9 mouse cellular contexts compared by ENCODE assay signal in genomic region chr12:99671162-99671865, GRCm38 (mm10).
DNase-seq lines count a peak whose midpoint lies in the region; ATAC-seq and TF ChIP-seq lines count a peak whose summit lies in the region.
"Had no signal": no experiment of that assay in that cellular context is flagged by ENCODE, and none has a peak within 500 bp of the region (broad histone marks: within the 10 kb centered on the region; RNA-seq: fewer than 3 reads in every experiment).

No protein-coding gene starts in this region.

- no peak for TF ChIP-seq POLR2A in kidney, adult 2 months (IDR thresholded peaks at IDR 0.05; ENCODE audit: low read depth, low read length)

- no peak overlapping the region for H3K27ac ChIP-seq in kidney, adult 2 months (ENCODE audit: insufficient read depth, low read depth, low read length)
- H3K27ac ChIP-seq in kidney, embryonic 14.5 days (ENCODE audit: low read depth, low read length): no peak overlapping the region
- H3K27ac ChIP-seq: embryonic facial prominence, embryonic 13.5 days had no signal

- H3K4me2 ChIP-seq in kidney, embryonic 14.5 days (replicated peaks; ENCODE audit: low read depth, low read length): no peak overlapping the region

- no peaks in the 10 kb centered on the region for H3K4me1 ChIP-seq in kidney, adult 2 months (ENCODE audit: control insufficient read depth, insufficient read depth, low read length)
- H3K4me1 ChIP-seq in kidney, embryonic 14.5 days (ENCODE audit: control insufficient read depth, insufficient read depth, low read length): no peaks in the 10 kb centered on the region
- H3K4me1 ChIP-seq: megakaryocyte, embryonic 14.5 days had no signal

- H3K4me3 ChIP-seq in kidney, adult 2 months (ENCODE audit: insufficient read depth, low read depth, low read length): no peak overlapping the region
- H3K4me3 ChIP-seq in kidney, embryonic 14.5 days (ENCODE audit: low read length): no peak overlapping the region
- H3K4me3 ChIP-seq: megakaryocyte, embryonic 14.5 days had no signal

- WGBS in kidney, adult 2 months: 60% methylated on average over 12 of the region's 12 CpGs
- WGBS in kidney, embryonic 14.5 days: 71% methylated on average over 12 of the region's 12 CpGs

- no peak for TF ChIP-seq CTCF in kidney, adult 2 months (conservative IDR thresholded peaks at IDR 0.05; ENCODE audit: insufficient read depth, insufficient read length, low read depth, low read length)

- ATAC-seq in kidney, embryonic 14.5 days (ENCODE audit: low FRiP score, low TSS enrichment): no peak
- ATAC-seq in megakaryocyte-erythroid progenitor cell, adult 5-6 weeks (replicated peaks; ENCODE audit: low FRiP score, low TSS enrichment, poor library complexity, severe bottlenecking): no peak

- no peaks in the 10 kb centered on the region for H3K9me3 ChIP-seq in kidney, embryonic 14.5 days (ENCODE audit: control insufficient read depth, low read length)
- H3K9me3 ChIP-seq: embryonic facial prominence, embryonic 13.5 days; megakaryocyte, embryonic 14.5 days had no signal

- DNase-seq in kidney, adult 2 months: peak; percentile 58
- peak; percentile 66 for DNase-seq in adrenal gland, adult 8-10 months
- peak; percentile 63 for DNase-seq in brain, adult 2 months (ENCODE audit: low read depth, low spot score)
- peak; percentile 47 to 74 for DNase-seq in lung, postnatal 4 days
- DNase-seq in spleen, postnatal 36 days (ENCODE audit: low spot score in 2 of 2): no peak

- no peaks in the 10 kb centered on the region; the same call in 1 of the 2 replicates for H3K27me3 ChIP-seq in kidney, adult 2 months (replicated peaks; ENCODE audit: control insufficient read depth, insufficient read depth, low read length)
- H3K27me3 ChIP-seq in kidney, embryonic 14.5 days (ENCODE audit: control insufficient read depth, insufficient read depth, low read length): no peaks in the 10 kb centered on the region
- H3K27me3 ChIP-seq: embryonic facial prominence, embryonic 13.5 days; megakaryocyte, embryonic 14.5 days had no signal

- no peak overlapping the region for H3K9ac ChIP-seq in kidney, embryonic 14.5 days (ENCODE audit: low read depth, low read length)
- H3K9ac ChIP-seq: embryonic facial prominence, embryonic 13.5 days had no signal

- H3K36me3 ChIP-seq in kidney, adult 2 months (ENCODE audit: control insufficient read depth, insufficient read depth, low read length): no peaks in the 10 kb centered on the region
- no peaks in the 10 kb centered on the region for H3K36me3 ChIP-seq in kidney, embryonic 14.5 days (ENCODE audit: control insufficient read depth, insufficient read depth, low read length)
- H3K36me3 ChIP-seq: embryonic facial prominence, embryonic 13.5 days had no signal

Comparison
In these comparisons a context has a peak if more than half of its experiments do, and no peak if none do; other contexts are left out.
1. DNase-seq: peak in kidney, adult 2 months (single experiment), adrenal gland, adult 8-10 months (single experiment), brain, adult 2 months (single experiment) and lung, postnatal 4 days (2 of 2); none in spleen, postnatal 36 days (0 of 2).